Mouse (Mus musculus): ENCODE data around the gene Fam196a. TPM values are rescaled to one million over a fixed set of nuclear protein-coding genes. Genes with fewer than 3 reads are reported as not detected.

Fam196a gene
- polyA plus RNA-seq, 1 experiment from 2014 or later, result 2.1 TPM

- WGBS, result 94% methylated on average over 4 of the region's 4 CpGs
- DNase-seq (ENCODE audit: extremely low spot score, low spot score), result no peak
Measured at GRCm38 (mm10) chr7:134892972-134893371, 45.3 kb downstream of the Fam196a start.

GRCm38 (mm10) chr7:134892449-134892871 lies 45.8 kb downstream of the Fam196a start:
- Histone ChIP-seq H3K4me3 (no peak overlapping the region), H3K9me3 (no peaks in the 10 kb centered on the region), H3K4me1 (no peaks in the 10 kb centered on the region; the same call in 1 of the 2 replicates), H3K36me3 (replicated peaks) (peaks cover 6% of the 10 kb centered on the region; the same call in 1 of the 2 replicates), H3K27ac (no peak overlapping the region), H3K27me3 (ENCODE audit: poor library complexity, severe bottlenecking) (no peaks in the 10 kb centered on the region)
- WGBS, result 94% methylated on average over 13 of the region's 13 CpGs
- DNase-seq (ENCODE audit: extremely low spot score, low spot score), result no peak

More at GRCm38 (mm10) chr7:134892972-134893371, 45.3 kb downstream of the Fam196a start:
- H3K27me3 ChIP-seq (ENCODE audit: poor library complexity, severe bottlenecking), result no peaks in the 10 kb centered on the region
- H3K4me1 ChIP-seq, result no peaks in the 10 kb centered on the region; the same call in 1 of the 2 replicates
- no peak overlapping the region for H3K27ac ChIP-seq
- no peak overlapping the region for H3K4me3 ChIP-seq
- H3K9me3 ChIP-seq, result no peaks in the 10 kb centered on the region
- peaks cover 6% of the 10 kb centered on the region; the same call in 1 of the 2 replicates for H3K36me3 ChIP-seq (replicated peaks)

- WGBS, result 90% methylated on average over 6 of the region's 6 CpGs
- H3K27me3 ChIP-seq (ENCODE audit: poor library complexity, severe bottlenecking), result no peaks in the 10 kb centered on the region
- H3K4me1 ChIP-seq, result peaks cover 20% of the 10 kb centered on the region
- no peak for DNase-seq (ENCODE audit: extremely low spot score, low spot score)
- no peak overlapping the region for H3K4me3 ChIP-seq
- H3K9me3 ChIP-seq, result no peaks in the 10 kb centered on the region
- no peak overlapping the region for H3K27ac ChIP-seq
- H3K36me3 ChIP-seq (replicated peaks), result no peaks in the 10 kb centered on the region
Measured at GRCm38 (mm10) chr7:134883516-134883915, 54.7 kb downstream of the Fam196a start.

DNA sequence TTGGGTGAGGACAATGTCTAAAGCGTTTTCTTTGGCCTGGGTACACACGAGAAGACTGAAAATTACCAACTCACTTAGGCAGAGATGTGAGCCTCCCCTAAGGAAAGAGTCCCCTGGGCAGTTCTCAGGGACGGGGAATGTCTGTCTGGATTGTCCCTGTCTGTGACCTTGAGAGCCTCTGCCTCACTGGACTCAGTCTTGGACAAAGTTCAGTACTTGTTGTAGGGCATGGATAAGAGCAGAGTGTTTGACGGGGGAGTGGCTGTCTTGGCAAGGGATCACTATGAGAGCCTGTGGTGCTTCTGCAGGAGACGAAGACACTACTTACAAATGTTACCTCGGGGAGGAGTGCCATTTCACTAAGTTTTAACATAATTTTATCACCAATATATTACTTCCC lies 57.8 kb downstream of the Fam196a start:
- H3K36me3 ChIP-seq (replicated peaks), result peaks cover 12% of the 10 kb centered on the region
- 76% methylated on average over 6 of the region's 6 CpGs for WGBS
- H3K4me1 ChIP-seq, result peaks cover 21% of the 10 kb centered on the region
- H3K9me3 ChIP-seq, result no peaks in the 10 kb centered on the region
- H3K4me3 ChIP-seq, result no peak overlapping the region
- no peak overlapping the region for H3K27ac ChIP-seq
- DNase-seq (ENCODE audit: extremely low spot score, low spot score), result no peak
- no peaks in the 10 kb centered on the region for H3K27me3 ChIP-seq (ENCODE audit: poor library complexity, severe bottlenecking)

- no peak for DNase-seq (ENCODE audit: extremely low spot score, low spot score)
- WGBS, result 43% methylated on average over 6 of the region's 6 CpGs
Measured at GRCm38 (mm10) chr7:134878985-134879384, 59.2 kb downstream of the Fam196a start.

DNA sequence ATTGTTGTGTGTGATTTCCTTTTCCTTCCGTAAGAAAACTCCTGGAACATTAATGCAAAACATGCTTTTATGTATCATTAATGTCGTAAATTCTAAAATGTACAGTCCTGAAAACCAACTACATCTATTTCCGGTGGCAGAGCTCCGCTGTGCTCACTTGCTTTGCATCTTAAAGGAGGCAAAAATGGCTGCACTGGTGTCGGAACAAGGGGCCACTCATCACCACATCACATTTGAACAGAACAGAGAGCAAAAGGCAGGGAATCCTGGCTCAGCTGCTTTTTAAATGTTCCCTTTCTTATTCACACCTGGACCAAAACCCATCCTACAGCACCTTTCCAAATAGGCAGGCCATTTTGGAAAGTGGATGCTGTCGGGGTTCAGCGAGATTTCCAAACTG lies 65.2 kb downstream of the Fam196a start:
- 94% methylated on average over 7 of the region's 7 CpGs for WGBS

More at GRCm38 (mm10) chr7:134878985-134879384, 59.2 kb downstream of the Fam196a start:
- Histone ChIP-seq H3K36me3 (replicated peaks) (peaks cover 19% of the 10 kb centered on the region), H3K27ac (no peak overlapping the region), H3K9me3 (no peaks in the 10 kb centered on the region), H3K4me3 (no peak overlapping the region), H3K27me3 (ENCODE audit: poor library complexity, severe bottlenecking) (no peaks in the 10 kb centered on the region), H3K4me1 (peaks cover 23% of the 10 kb centered on the region)

DNA sequence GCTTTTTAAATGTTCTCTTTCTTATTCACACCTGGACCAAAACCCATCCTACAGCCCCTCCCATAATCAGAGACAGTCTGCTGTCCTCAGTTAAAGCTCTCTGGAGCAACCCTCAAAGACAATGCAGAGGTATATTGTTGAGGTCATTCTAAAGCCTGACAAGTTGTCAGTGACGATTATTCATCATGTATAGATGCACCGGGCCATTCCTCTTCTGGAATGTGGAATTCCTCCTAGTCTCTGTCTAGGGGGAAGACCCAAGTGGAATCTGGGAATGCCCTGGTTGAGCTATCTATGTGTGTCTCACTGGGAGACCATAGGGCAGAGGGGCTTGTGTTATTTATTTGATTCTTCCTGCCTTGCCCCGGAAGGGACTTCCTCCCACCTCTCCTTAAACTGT lies 65.7 kb downstream of the Fam196a start:
- Histone ChIP-seq H3K4me1 (peaks cover 3% of the 10 kb centered on the region; the same call in 1 of the 2 replicates), H3K36me3 (replicated peaks) (peaks cover 19% of the 10 kb centered on the region), H3K27me3 (ENCODE audit: poor library complexity, severe bottlenecking) (no peaks in the 10 kb centered on the region), H3K4me3 (no peak overlapping the region), H3K9me3 (no peaks in the 10 kb centered on the region), H3K27ac (no peak overlapping the region)
- DNase-seq (ENCODE audit: extremely low spot score, low spot score), result no peak
- 90% methylated on average over 3 of the region's 3 CpGs for WGBS

More for the DNA sequence above, 65.2 kb downstream of the Fam196a start:
- Histone ChIP-seq H3K4me1 (peaks cover 3% of the 10 kb centered on the region; the same call in 1 of the 2 replicates), H3K27ac (no peak overlapping the region), H3K36me3 (replicated peaks) (peaks cover 19% of the 10 kb centered on the region), H3K9me3 (no peaks in the 10 kb centered on the region), H3K27me3 (ENCODE audit: poor library complexity, severe bottlenecking) (no peaks in the 10 kb centered on the region), H3K4me3 (no peak overlapping the region)
- DNase-seq (ENCODE audit: extremely low spot score, low spot score), result no peak

DNA sequence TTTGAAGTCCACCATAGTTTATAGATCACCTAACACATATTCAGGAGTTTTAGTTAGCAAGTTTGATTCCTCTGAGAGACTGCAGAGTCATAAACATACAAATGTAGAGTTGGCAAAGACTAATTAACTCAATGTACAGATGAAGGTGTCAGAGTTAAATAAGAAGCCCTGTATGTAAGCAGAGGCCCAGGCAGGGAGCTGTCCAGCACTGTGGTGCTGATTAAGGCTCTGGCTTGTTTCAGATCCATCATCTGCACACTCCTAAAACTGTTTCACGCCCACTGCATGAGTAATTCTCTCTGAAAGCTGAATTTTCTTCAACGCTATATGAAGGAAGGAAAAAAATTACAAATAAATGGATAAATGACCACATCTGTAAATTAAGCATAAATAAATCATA lies 74.1 kb downstream of the Fam196a start:
- 87% methylated on average over 2 of the region's 2 CpGs for WGBS
- Histone ChIP-seq H3K27ac (no peak overlapping the region), H3K36me3 (replicated peaks) (no peaks in the 10 kb centered on the region), H3K9me3 (no peaks in the 10 kb centered on the region), H3K27me3 (ENCODE audit: poor library complexity, severe bottlenecking) (no peaks in the 10 kb centered on the region), H3K4me3 (no peak overlapping the region), H3K4me1 (peaks cover 2% of the 10 kb centered on the region; the same call in 1 of the 2 replicates)
- DNase-seq (ENCODE audit: extremely low spot score, low spot score), result peak; percentile 24

- 91% methylated on average over 6 of the region's 6 CpGs for WGBS
- no peak for DNase-seq (ENCODE audit: extremely low spot score, low spot score)
Measured at GRCm38 (mm10) chr7:134862000-134862399, 76.2 kb downstream of the Fam196a start.

GRCm38 (mm10) chr7:134842751-134843150 lies 95.5 kb downstream of the Fam196a start:
- no peak overlapping the region for H3K4me3 ChIP-seq
- no peaks in the 10 kb centered on the region for H3K27me3 ChIP-seq (ENCODE audit: poor library complexity, severe bottlenecking)
- 88% methylated on average over 4 of the region's 4 CpGs for WGBS
- H3K9me3 ChIP-seq, result no peaks in the 10 kb centered on the region
- DNase-seq (ENCODE audit: extremely low spot score, low spot score), result no peak
- no peaks in the 10 kb centered on the region for H3K4me1 ChIP-seq
- H3K36me3 ChIP-seq (replicated peaks), result no peaks in the 10 kb centered on the region
- H3K27ac ChIP-seq, result no peak overlapping the region

More at GRCm38 (mm10) chr7:134862000-134862399, 76.2 kb downstream of the Fam196a start:
- H3K36me3 ChIP-seq (replicated peaks), result no peaks in the 10 kb centered on the region
- no peaks in the 10 kb centered on the region for H3K9me3 ChIP-seq
- no peak overlapping the region for H3K4me3 ChIP-seq
- H3K27me3 ChIP-seq (ENCODE audit: poor library complexity, severe bottlenecking), result no peaks in the 10 kb centered on the region
- H3K4me1 ChIP-seq, result peaks cover 2% of the 10 kb centered on the region; the same call in 1 of the 2 replicates
- H3K27ac ChIP-seq, result no peak overlapping the region

DNA sequence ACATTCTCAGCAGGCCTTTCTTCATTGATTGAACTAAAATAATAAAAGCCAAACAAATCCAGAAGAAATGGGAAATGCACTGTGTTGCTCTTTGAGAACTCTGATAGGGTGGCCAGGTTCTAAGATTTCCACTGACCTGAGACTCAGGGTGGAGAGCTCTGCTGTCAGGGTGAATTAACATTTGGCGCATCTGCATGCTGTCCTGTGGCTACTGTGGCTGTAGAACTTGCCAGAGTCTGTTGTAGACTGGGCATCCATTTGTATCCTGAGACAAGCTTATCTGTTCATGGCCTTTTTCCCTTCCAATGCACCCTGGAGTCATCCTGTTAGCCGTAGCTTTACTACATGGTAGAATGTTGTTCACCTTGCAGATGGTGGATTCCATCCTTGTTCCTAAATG lies 98.2 kb downstream of the Fam196a start:
- 97% methylated on average over 2 of the region's 2 CpGs for WGBS
- DNase-seq (ENCODE audit: extremely low spot score, low spot score), result no peak
- Histone ChIP-seq H3K9me3 (no peaks in the 10 kb centered on the region), H3K4me1 (no peaks in the 10 kb centered on the region), H3K36me3 (replicated peaks) (no peaks in the 10 kb centered on the region), H3K27me3 (ENCODE audit: poor library complexity, severe bottlenecking) (no peaks in the 10 kb centered on the region), H3K27ac (no peak overlapping the region), H3K4me3 (no peak overlapping the region)

Data from forebrain, embryonic 10.5 days (tissue).